Mouse (Mus musculus) E14TG2a.4 (cell line): Measurements from ENCODE around the gene Cebpe.

Experiments used
- H3K27me3 ChIP-seq: 2 replicates; pipeline ENCODE4 v1.6.1; 2014; ENCODE audit warnings: low read length, control low read depth; ENCODE audit not compliant: insufficient read depth
- H3K36me3 ChIP-seq: 2 replicates; pipeline ENCODE4 v1.6.1; 2014; ENCODE audit warnings: low read length, control low read depth; ENCODE audit not compliant: insufficient read depth
- H3K4me1 ChIP-seq: replicated peaks from 2 replicates; pipeline ENCODE4 v1.6.1; 2014; ENCODE audit warnings: low read depth, low read length, control low read depth
- H3K4me3 ChIP-seq: replicated peaks from 2 replicates; pipeline ENCODE4 v1.5.1; 2014; ENCODE audit warnings: mild to moderate bottlenecking, low read length
- H3K9me3 ChIP-seq: 2 replicates; pipeline ENCODE4 v1.6.1; 2014; ENCODE audit warnings: low read length, control low read depth
- CTCF ChIP-seq: conservative IDR thresholded peaks from 2 replicates; pipeline ENCODE4 v1.5.1; 2014; ENCODE audit warnings: low read length
- NANOG ChIP-seq: IDR thresholded peaks from 2 replicates; pipeline ENCODE4 v1.6.1; 2014; ENCODE audit warnings: borderline replicate concordance, low read length, mixed read lengths
- POU5F1 ChIP-seq: IDR thresholded peaks from 2 replicates; pipeline ENCODE4 v1.6.1; 2014; ENCODE audit warnings: low read length, borderline replicate concordance

Gene Cebpe

DNA sequence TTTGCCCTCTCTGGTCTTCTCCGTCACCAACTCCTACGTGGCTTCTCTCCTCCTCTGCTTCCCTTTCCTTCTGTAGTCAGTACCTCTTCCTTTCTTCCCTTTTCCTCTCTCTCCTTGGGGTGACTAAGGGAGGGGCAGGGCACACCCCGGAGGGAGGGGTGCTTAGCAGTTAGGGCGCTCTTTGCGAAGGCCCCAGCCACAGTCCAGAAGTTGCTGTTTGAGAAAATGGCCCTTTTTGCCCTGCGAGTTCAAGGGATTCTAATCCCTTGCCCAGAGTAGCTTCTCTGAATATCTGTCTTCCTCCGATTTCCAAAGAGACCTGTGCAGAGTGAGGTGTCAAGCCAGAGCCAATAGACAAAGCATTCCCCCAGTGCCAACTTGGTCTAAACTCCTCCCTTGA, at the start of gene Cebpe:
Gene Cebpe, minus strand, starts transcription at position 101 of the 400 bp plus-strand sequence.
- no peaks in the 10 kb centered on the region for H3K36me3 ChIP-seq
- peaks cover 43% of the 10 kb centered on the region for H3K27me3 ChIP-seq
- H3K4me1 ChIP-seq = peaks cover 46% of the 10 kb centered on the region
- peak within 1 kb of the TSS; percentile 71 for H3K4me3 ChIP-seq
- peaks cover 8% of the 10 kb centered on the region; the same call in 1 of the 2 replicates for H3K9me3 ChIP-seq
- no peak for TF ChIP-seq POU5F1

DNA sequence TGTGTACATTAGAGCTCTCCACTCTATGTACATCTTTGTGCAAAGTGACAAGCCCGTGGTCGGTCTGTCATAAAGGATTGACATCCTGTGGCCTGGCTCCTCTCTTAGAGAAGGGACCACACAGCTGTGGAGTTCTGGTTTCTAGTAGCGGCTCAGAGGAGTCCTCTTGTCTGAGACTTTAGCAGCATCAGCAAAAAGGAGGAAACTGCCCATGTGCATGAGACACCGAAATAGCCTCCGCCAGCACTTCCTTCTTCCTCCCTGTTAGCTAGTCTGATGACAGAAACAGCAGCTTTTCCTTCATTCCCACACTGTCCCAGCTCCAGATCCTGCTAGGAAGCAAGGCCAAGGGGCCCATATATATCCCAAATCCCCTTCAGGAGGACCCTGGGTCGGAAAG, 44.4 kb upstream of the Cebpe start:
- no peaks in the 10 kb centered on the region for H3K9me3 ChIP-seq
- peaks cover 5% of the 10 kb centered on the region for H3K4me1 ChIP-seq
- no peaks in the 10 kb centered on the region for H3K36me3 ChIP-seq
- TF ChIP-seq POU5F1 (no peak), NANOG (no peak), CTCF (no peak)
- peaks cover 20% of the 10 kb centered on the region; the same call in 1 of the 2 replicates for H3K27me3 ChIP-seq
- H3K4me3 ChIP-seq = no peak overlapping the region

DNA sequence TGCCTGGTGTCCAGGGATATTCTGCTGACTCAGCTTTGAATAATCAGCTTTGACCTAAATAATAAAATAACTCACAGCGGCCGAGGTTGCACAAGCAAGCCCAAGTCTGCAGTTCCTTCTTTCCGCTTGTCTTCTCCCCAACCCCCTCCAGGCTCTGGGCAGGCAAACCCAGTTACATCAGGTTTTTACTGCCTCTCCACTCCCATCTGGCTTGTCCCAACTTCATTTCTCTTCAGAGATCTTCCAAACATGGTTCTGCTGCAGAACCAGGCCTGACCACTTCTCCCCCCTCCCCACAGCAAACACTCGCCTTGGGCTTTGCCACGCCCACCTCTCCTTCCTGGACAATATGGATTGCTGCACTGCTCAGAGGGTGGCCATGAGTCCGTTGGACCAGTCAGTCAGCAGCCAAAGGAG, 42.6 kb upstream of the Cebpe start:
- Histone ChIP-seq H3K4me1 (peaks cover 5% of the 10 kb centered on the region), H3K27me3 (peaks cover 18% of the 10 kb centered on the region; the same call in 1 of the 2 replicates), H3K9me3 (no peaks in the 10 kb centered on the region), H3K4me3 (no peak overlapping the region), H3K36me3 (no peaks in the 10 kb centered on the region)
- TF ChIP-seq NANOG (no peak), CTCF (no peak), POU5F1 (no peak)

DNA sequence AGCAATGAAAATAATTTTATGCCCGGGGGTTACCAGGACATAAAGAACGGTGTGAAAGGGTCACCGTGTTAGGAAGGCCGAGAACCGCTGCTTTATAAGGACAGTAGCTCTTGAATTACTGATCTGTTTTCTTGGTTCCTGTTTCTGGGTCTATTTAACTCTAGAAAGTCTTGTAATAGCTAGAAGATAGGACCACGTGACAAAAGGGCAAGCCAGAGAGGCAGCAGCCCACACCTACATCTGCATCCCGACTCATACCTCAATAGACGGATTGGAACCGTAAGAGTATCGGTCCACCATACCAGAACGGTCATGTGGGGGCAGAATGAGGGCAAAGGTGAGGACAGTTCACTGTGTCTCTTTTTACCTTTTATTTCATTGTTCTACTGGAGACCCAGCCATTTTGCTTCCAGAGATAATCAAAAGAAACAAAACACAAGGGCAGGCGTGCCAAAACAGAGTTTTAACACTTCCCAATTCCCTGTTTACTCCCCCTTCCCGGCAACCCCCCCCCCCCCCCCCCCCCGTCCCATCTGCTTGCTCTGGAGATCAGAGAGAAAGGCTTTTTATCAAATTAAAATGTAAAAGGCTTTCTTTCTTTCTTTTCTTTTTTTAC, 42.1 kb upstream of the Cebpe start:
- TF ChIP-seq POU5F1 = no peak
- no peak for TF ChIP-seq NANOG
- TF ChIP-seq CTCF = no peak
- peaks cover 8% of the 10 kb centered on the region for H3K4me1 ChIP-seq

DNA sequence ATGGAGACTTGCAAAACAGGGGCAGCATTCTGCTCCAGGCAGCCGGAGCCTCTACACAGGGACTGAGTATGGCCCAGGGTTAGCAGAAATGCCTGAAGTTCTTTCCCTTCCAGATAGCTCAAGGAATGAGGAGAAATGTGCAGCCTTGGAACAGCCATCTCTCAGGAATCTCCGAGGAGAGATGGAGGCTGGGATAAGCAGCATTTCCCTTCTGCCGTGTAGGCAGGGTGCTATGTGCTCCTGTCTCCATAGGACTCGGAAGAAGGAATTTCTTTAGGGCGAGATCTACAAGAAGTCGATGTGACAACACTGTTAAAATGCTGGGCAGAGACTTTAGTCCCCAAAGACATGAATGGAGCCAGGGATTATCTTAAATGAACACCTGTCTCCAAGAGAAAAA, 41.0 kb upstream of the Cebpe start:
- TF ChIP-seq CTCF = no peak
- no peak for TF ChIP-seq POU5F1
- no peak for TF ChIP-seq NANOG
- H3K4me3 ChIP-seq = no peak overlapping the region

More for the DNA sequence above, 42.1 kb upstream of the Cebpe start:
- H3K36me3 ChIP-seq = no peaks in the 10 kb centered on the region
- H3K27me3 ChIP-seq = peaks cover 13% of the 10 kb centered on the region; the same call in 1 of the 2 replicates
- H3K9me3 ChIP-seq = no peaks in the 10 kb centered on the region
- no peak overlapping the region for H3K4me3 ChIP-seq

DNA sequence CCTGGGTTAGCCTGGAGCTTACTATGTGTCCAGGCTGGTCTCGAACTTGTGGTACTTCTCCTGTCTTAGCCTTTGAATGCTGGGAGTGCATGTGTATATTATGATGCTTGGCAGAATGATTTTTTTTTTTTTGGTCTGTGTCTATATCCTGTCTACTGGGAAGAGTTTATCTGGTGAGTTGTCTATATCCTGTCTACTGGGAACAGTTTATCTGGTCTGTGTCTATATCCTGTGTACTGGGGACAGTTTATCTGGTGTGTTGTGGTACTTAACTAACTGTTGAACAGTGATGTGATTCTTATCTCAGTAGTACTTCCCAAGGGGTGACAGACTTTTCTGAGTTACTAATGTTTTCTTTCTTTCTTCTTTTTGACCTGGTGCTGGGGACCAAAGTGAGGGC, 39.8 kb upstream of the Cebpe start:
- H3K4me1 ChIP-seq = peaks cover 16% of the 10 kb centered on the region
- no peak overlapping the region for H3K4me3 ChIP-seq
- no peaks in the 10 kb centered on the region for H3K36me3 ChIP-seq
- H3K27me3 ChIP-seq = peaks cover 9% of the 10 kb centered on the region
- no peaks in the 10 kb centered on the region for H3K9me3 ChIP-seq
- TF ChIP-seq NANOG (no peak), CTCF (no peak), POU5F1 (no peak)

More for the DNA sequence above, 41.0 kb upstream of the Cebpe start:
- peaks cover 15% of the 10 kb centered on the region for H3K4me1 ChIP-seq
- peaks cover 6% of the 10 kb centered on the region; the same call in 1 of the 2 replicates for H3K27me3 ChIP-seq
- no peaks in the 10 kb centered on the region for H3K9me3 ChIP-seq
- H3K36me3 ChIP-seq = no peaks in the 10 kb centered on the region

GRCm38 (mm10) chr14:54749238-54749637, 37.3 kb upstream of the Cebpe start:
- peaks cover 8% of the 10 kb centered on the region for H3K27me3 ChIP-seq
- no peaks in the 10 kb centered on the region for H3K9me3 ChIP-seq
- TF ChIP-seq CTCF (no peak), NANOG (no peak), POU5F1 (no peak)
- no peaks in the 10 kb centered on the region for H3K36me3 ChIP-seq
- H3K4me3 ChIP-seq = no peak overlapping the region
- peaks cover 14% of the 10 kb centered on the region for H3K4me1 ChIP-seq

- Histone ChIP-seq H3K4me3 (peak overlapping the region; percentile 41), H3K36me3 (no peaks in the 10 kb centered on the region), H3K9me3 (no peaks in the 10 kb centered on the region), H3K27me3 (peaks cover 8% of the 10 kb centered on the region), H3K4me1 (peaks cover 14% of the 10 kb centered on the region)
- TF ChIP-seq NANOG (no peak), POU5F1 (no peak), CTCF (no peak)
Observed at GRCm38 (mm10) chr14:54747942-54748917, 36.3 kb upstream of the Cebpe start.
